Mouse (Mus musculus) stomach, postnatal 0 days (tissue): ENCODE measurements at regions not wholly inside any gene's neighbourhood (a gene's known extent, or its start where the extent isn't known, plus 50 kb on each side); places are given as distances from the start of the nearest gene placed in this dataset.

Experiments used
- CTCF ChIP-seq: IDR thresholded peaks from 2 replicates; pipeline ENCODE4 v1.5.1; 2016; ENCODE audit warnings: antibody characterized with exemption, low read depth, mild to moderate bottlenecking, moderate library complexity
- EP300 ChIP-seq: optimal IDR thresholded peaks from 2 replicates; pipeline ENCODE3; 2016; ENCODE audit warnings: antibody characterized with exemption

DNA sequence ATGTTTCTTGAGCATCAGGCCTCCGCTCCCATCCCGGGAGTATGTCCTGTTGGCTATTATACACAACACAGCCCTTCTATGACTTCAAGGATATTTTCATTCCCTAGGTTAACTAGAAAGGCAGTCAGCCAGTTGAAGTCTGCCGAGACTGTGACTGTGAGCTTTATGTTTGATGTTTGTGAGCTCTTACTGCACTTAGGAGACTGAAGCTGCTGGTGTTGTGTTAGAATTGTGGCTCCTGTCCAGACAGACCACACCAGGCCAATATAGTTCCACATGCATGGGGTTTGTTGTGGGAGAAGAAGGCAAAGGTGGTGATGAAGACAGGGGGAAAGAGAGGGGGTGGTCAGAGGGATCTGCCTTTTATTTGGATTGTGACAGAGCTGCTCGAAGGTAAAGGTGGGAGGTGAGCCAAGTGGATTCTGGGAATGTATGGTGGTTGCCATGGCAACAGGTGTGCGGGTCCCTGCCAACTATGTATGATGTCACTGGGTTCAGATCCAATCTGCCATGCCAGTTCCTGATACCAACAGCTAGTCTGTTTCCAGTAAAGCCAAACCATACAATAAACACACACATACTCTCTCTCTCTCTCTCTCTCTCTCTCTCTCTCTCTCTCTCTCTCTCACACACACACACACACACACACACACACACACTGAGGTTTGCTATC lies 64.0 kb upstream of the Rnf152 start:
- no peak for TF ChIP-seq CTCF
- no peak for TF ChIP-seq EP300
